Mouse (Mus musculus): ENCODE measurements at regions not wholly inside any gene's neighbourhood (a gene's known extent, or its start where the extent isn't known, plus 50 kb on each side); places are given as distances from the start of the nearest gene placed in this dataset.

DNA sequence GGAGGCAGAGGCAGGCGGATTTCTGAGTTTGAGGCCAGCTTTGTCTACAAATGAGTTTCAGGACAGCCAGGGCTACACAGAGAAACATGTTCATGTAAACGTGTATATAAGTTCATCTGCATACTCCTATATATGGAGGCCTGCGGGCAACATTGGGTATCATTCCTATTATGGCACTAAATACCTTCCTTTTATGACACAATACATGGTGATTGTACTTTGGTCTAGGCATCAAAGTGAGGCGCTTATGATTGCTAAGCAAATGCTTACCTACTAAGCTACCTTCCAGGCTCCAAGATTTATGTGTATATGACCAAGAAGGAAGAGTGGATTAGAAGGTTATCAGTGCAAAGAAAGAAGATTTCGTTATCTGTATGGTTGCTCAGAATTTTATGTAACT, 207.1 kb downstream of the 4933402N22Rik start:
- Histone ChIP-seq H3K36me3 (no peaks in the 10 kb centered on the region), H3K9me3 (no peaks in the 10 kb centered on the region), H3K4me1 (no peaks in the 10 kb centered on the region), H3K27ac (no peak overlapping the region), H3K27me3 (no peaks in the 10 kb centered on the region), H3K9ac (no peak overlapping the region), H3K4me2 (no peak overlapping the region), H3K4me3 (no peak overlapping the region)
- no peak for ATAC-seq (ENCODE audit: borderline replicate concordance, extremely low read depth, low FRiP score, low TSS enrichment)
- 87% methylated on average over 5 of the region's 5 CpGs for WGBS

DNA sequence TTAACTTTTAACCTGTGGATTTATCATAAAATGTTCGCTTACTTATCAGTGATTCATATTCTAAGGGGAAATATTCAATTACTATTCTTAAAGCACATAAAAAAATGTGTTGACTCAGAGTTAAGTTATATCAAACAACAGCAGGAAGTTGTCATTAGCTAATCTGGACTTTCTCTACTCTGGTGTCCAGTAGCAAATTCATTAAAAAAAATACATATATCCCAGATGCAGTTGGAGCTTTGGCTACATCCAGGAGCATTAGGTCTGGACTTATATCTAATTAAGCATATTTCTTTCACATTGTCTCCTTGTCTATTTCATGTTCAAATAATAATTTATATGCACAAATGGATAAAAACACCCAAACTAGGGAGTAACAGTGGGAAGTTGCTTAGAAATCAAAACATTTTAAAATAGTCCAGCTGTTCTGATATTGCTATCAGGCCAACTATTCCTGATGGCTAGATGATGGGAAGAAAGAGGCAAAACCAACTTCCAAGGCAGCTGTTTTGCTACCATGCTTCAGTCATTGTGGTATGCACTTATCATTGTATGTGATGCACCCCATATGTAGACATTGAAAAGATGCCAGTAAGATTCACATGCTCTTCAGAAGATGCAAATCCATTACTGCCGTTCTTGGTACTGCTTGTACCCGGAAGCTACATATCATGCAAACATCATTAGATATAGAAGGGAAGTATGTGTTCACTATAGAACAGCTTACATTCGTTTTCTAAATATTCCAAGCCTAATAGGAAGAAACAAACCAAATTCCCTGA, 209.8 kb downstream of the 4933402N22Rik start:
- Histone ChIP-seq H3K4me1 (no peaks in the 10 kb centered on the region), H3K9me3 (no peaks in the 10 kb centered on the region), H3K27ac (no peak overlapping the region; the same call in 1 of the 2 replicates), H3K27me3 (no peaks in the 10 kb centered on the region), H3K9ac (no peak overlapping the region), H3K36me3 (no peaks in the 10 kb centered on the region), H3K4me3 (no peak overlapping the region), H3K4me2 (no peak overlapping the region)
- 50% methylated on average over 4 of the region's 4 CpGs for WGBS
- ATAC-seq (ENCODE audit: borderline replicate concordance, extremely low read depth, low FRiP score, low TSS enrichment), result peak; percentile 80

DNA sequence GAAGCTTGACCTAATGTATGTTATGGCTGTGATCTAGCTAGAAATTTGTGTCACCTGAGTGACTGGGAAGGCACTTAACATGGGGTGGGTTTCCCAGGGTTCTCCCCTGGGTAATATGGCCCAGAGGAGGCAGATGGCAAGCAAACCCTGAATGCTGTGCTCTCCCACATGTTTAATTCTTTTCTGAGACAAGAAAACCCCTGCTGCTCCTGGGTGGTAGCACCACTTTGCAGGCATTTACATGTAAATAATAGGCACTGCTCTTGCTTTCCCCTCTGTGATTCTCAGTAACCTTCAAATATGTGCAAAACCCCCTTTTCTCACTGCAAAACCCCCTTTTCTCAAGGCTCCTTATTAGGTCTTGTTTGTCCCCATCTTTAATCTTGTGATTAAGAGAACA, 221.1 kb downstream of the 4933402N22Rik start:
- Histone ChIP-seq H3K4me2 (no peak overlapping the region), H3K9ac (no peak overlapping the region), H3K4me3 (no peak overlapping the region), H3K4me1 (no peaks in the 10 kb centered on the region), H3K36me3 (no peaks in the 10 kb centered on the region), H3K27ac (no peak overlapping the region), H3K27me3 (no peaks in the 10 kb centered on the region), H3K9me3 (no peaks in the 10 kb centered on the region)
- no peak for ATAC-seq (ENCODE audit: borderline replicate concordance, extremely low read depth, low FRiP score, low TSS enrichment)

DNA sequence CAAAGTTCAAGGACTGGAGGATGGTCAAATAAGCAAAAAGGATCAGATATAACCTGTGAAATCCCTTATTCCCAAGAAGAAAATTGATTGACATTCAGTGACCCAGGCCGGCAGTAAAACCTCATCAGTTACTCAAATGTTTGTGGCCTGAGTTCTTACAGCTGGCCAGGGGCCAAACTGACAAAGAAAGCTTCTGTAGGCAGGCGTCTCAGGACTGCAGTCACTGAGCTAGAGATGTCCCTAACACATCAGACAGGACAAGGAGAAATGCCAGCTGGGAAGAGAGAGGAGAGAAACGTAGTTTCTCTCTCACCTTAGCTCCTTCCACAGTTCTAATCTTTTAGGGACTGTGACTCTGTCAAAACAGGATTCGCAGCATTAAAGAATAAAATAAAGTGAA, 229.9 kb upstream of the Sema3d start:
- WGBS, result 18% methylated on average over 4 of the region's 4 CpGs
- Histone ChIP-seq H3K4me1 (no peaks in the 10 kb centered on the region), H3K4me2 (no peak overlapping the region), H3K27me3 (no peaks in the 10 kb centered on the region), H3K36me3 (no peaks in the 10 kb centered on the region), H3K4me3 (no peak overlapping the region), H3K27ac (no peak overlapping the region), H3K9ac (no peak overlapping the region), H3K9me3 (no peaks in the 10 kb centered on the region)
- no peak for ATAC-seq (ENCODE audit: borderline replicate concordance, extremely low read depth, low FRiP score, low TSS enrichment)

DNA sequence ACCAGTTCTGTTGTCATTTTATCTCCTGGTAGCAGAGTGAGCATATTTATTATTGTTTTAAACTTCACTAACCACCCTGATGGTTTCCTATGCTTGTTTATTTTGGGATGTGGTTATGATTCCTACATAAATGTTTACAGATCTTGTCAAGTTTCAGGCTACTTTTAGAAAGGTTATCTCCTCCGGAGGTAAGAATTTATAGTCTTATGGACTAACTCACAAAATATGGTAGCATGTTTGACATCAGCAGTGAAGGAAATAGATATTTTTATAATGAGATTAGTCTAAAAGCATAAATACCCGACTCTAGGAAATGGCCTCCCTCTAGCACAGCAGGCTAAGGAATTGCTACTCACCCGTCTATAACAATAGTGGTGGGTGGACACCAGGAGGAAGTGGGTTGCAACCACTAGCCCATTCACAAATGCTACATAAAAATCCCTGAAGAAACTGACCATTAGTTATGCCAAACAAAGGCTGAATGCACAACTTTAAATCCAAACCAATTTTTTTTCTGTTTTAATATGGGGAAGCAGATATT, 228.6 kb upstream of the Sema3d start:
- no peaks in the 10 kb centered on the region for H3K36me3 ChIP-seq
- H3K4me3 ChIP-seq, result no peak overlapping the region
- peak; percentile 23; the same call in 1 of the 2 replicates for ATAC-seq (ENCODE audit: borderline replicate concordance, extremely low read depth, low FRiP score, low TSS enrichment)
- H3K9ac ChIP-seq, result no peak overlapping the region
- WGBS, result 32% methylated on average over 3 of the region's 3 CpGs
- no peak overlapping the region for H3K4me2 ChIP-seq
- H3K27ac ChIP-seq, result no peak overlapping the region
- no peaks in the 10 kb centered on the region for H3K9me3 ChIP-seq
- H3K27me3 ChIP-seq, result no peaks in the 10 kb centered on the region
- H3K4me1 ChIP-seq, result no peaks in the 10 kb centered on the region

DNA sequence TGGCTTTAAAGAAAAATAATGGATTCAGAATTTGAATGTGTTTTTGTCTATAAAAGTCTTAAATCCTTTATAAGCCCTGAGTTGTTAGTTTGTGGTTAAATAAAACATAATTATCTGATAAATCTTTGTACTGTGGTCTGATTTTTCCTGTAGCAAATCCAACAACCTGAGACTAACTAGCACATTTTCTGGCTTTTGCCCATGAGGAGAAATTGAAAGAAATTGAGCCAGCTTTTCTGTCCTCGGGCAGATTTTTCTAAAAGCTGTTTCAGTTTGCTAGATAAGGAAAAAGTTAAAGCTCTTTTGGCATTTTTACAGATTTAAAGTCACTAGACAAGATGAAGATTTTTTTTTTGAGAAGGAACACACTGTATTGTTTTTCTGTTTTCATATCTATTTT, 191.5 kb upstream of the Sema3d start:
- Histone ChIP-seq H3K9ac (no peak overlapping the region), H3K4me2 (no peak overlapping the region), H3K27me3 (no peaks in the 10 kb centered on the region), H3K4me3 (no peak overlapping the region), H3K4me1 (no peaks in the 10 kb centered on the region), H3K27ac (no peak overlapping the region), H3K36me3 (no peaks in the 10 kb centered on the region), H3K9me3 (no peaks in the 10 kb centered on the region)
- no peak for ATAC-seq (ENCODE audit: borderline replicate concordance, extremely low read depth, low FRiP score, low TSS enrichment)
- 39% methylated on average over 1 of the region's 1 CpGs for WGBS

DNA sequence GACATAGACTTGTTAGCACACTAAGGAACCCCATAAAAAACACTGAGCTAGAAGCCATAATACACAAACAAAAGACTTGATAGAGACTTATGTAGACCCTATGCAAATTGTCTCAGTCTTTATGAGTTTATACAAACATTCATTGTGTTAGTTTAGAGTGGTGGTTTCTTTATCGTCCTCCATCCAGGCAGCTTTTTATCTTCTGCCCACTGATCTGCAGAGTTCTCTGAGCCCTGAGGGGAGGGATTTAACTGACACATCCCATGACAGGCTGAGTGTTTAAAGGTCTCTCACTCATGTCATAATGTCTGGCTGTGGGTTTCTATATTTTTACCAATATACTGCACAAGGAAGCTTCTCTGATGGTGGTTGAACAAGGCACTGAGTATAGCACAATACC, 175.7 kb upstream of the Sema3d start:
- 53% methylated on average over 1 of the region's 1 CpGs for WGBS
- no peak overlapping the region for H3K9ac ChIP-seq
- no peak for ATAC-seq (ENCODE audit: borderline replicate concordance, extremely low read depth, low FRiP score, low TSS enrichment)
- no peaks in the 10 kb centered on the region for H3K27me3 ChIP-seq
- H3K9me3 ChIP-seq, result no peaks in the 10 kb centered on the region
- no peak overlapping the region for H3K4me2 ChIP-seq
- no peaks in the 10 kb centered on the region for H3K4me1 ChIP-seq
- no peak overlapping the region for H3K4me3 ChIP-seq
- no peaks in the 10 kb centered on the region for H3K36me3 ChIP-seq
- H3K27ac ChIP-seq, result no peak overlapping the region

DNA sequence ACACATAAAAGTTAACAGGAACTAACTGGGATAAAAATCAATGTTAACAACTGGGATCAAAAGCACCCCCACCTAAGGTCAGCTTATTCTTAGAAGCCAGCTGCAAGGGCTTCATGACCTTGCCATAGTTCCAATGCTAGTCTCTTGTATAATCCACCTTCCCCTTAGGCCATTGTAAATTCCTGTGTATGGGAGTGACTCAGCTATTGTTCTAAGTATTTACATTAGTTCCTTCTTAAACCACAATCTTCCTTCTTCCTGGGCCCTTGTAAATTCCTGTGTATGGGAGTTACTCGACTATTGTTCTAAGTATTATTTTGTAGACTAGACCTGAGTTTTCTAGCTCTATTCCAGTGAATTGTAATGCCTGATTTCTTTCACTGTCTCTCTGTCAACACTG, 173.6 kb upstream of the Sema3d start:
- Histone ChIP-seq H3K27me3 (no peaks in the 10 kb centered on the region), H3K4me1 (no peaks in the 10 kb centered on the region), H3K27ac (no peak overlapping the region), H3K36me3 (no peaks in the 10 kb centered on the region), H3K9ac (no peak overlapping the region), H3K4me3 (no peak overlapping the region), H3K4me2 (no peak overlapping the region), H3K9me3 (no peaks in the 10 kb centered on the region)
- ATAC-seq (ENCODE audit: borderline replicate concordance, extremely low read depth, low FRiP score, low TSS enrichment), result no peak
- 67% methylated on average over 1 of the region's 1 CpGs for WGBS

DNA sequence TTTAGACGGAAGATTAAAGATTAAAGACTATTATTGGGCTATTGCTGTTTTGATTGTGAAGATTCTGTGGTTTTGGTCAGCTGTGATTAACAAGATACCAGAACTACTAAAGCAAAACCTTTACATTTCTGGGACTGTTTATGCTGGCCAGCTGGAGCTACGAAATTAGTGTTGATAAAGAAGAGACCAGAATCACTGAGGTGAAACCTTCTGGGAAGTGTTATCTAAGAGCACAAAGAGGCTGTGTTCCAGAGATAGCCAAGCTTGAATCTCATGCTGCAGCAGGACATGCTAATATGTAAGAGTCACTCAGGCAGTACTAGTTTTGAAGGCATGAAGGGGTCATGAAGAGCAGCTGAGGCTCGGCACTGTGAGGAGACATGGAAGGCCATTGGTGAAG, 169.7 kb upstream of the Sema3d start:
- H3K4me2 ChIP-seq, result no peak overlapping the region
- ATAC-seq (ENCODE audit: borderline replicate concordance, extremely low read depth, low FRiP score, low TSS enrichment), result no peak
- H3K4me1 ChIP-seq, result no peaks in the 10 kb centered on the region
- no peak overlapping the region for H3K9ac ChIP-seq
- H3K9me3 ChIP-seq, result no peaks in the 10 kb centered on the region
- H3K27ac ChIP-seq, result no peak overlapping the region
- H3K4me3 ChIP-seq, result no peak overlapping the region
- H3K36me3 ChIP-seq, result no peaks in the 10 kb centered on the region
- H3K27me3 ChIP-seq, result no peaks in the 10 kb centered on the region
- WGBS, result 71% methylated on average over 3 of the region's 3 CpGs

DNA sequence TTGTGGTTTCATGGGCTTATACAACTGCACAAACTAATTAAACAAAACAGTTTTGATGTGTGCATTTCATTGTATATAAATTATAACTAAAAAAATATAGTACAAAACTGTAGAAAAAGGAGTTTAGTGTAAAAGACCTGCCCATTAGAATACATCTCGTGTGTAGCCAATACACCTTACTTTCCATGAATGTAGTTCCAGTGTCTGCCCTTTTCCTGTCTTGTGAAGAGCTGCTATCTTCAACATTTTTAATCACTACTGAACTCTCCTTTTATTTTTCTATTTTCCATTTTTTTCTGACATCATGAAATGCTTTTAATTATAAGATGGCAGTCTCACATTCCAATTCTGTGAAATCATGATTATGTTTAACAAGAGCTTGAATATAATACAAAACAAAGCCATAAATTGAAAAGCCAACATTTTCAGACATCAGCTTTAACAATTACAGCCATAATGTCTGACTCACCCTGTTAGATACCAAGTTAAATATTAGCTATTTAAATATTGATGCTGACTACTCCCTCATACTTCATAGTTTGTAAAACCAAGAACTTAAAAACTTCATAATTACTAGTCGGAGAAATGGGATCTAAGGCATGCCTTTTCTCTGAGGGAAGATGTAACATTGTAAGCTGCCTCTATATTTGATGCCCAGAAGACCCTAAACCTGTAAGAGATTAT, 163.6 kb upstream of the Sema3d start:
- no peaks in the 10 kb centered on the region for H3K4me1 ChIP-seq
- no peak overlapping the region for H3K4me3 ChIP-seq
- ATAC-seq (ENCODE audit: borderline replicate concordance, extremely low read depth, low FRiP score, low TSS enrichment), result no peak
- no peak overlapping the region for H3K9ac ChIP-seq
- H3K9me3 ChIP-seq, result no peaks in the 10 kb centered on the region
- no peak overlapping the region for H3K27ac ChIP-seq
- no peak overlapping the region for H3K4me2 ChIP-seq
- 77% methylated on average over 2 of the region's 2 CpGs for WGBS
- H3K36me3 ChIP-seq, result no peaks in the 10 kb centered on the region
- no peaks in the 10 kb centered on the region for H3K27me3 ChIP-seq

DNA sequence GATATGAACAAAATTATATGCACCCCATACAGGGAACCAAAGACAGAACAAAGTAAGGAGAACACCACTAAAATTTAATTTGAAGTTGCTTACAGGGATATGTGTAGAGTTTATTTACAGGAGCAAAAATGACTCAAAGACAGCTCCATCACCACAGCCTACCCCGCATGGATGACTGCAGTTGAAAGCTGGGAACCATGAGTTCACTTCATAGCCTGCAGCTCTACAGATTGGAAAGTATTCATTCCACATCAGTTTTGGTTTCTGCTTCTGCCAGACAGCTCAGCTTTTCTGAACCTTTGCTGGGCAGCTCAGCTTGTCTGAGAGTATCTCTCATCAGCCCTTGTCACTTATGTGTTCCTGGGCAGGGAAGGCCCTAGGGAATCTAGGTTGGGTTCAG, 160.6 kb upstream of the Sema3d start:
- WGBS, result 93% methylated on average over 1 of the region's 1 CpGs
- no peaks in the 10 kb centered on the region for H3K27me3 ChIP-seq
- no peak overlapping the region for H3K27ac ChIP-seq
- no peak overlapping the region for H3K9ac ChIP-seq
- ATAC-seq (ENCODE audit: borderline replicate concordance, extremely low read depth, low FRiP score, low TSS enrichment), result no peak
- no peaks in the 10 kb centered on the region for H3K36me3 ChIP-seq
- no peak overlapping the region for H3K4me3 ChIP-seq
- H3K9me3 ChIP-seq, result no peaks in the 10 kb centered on the region
- no peak overlapping the region for H3K4me2 ChIP-seq
- H3K4me1 ChIP-seq, result no peaks in the 10 kb centered on the region

DNA sequence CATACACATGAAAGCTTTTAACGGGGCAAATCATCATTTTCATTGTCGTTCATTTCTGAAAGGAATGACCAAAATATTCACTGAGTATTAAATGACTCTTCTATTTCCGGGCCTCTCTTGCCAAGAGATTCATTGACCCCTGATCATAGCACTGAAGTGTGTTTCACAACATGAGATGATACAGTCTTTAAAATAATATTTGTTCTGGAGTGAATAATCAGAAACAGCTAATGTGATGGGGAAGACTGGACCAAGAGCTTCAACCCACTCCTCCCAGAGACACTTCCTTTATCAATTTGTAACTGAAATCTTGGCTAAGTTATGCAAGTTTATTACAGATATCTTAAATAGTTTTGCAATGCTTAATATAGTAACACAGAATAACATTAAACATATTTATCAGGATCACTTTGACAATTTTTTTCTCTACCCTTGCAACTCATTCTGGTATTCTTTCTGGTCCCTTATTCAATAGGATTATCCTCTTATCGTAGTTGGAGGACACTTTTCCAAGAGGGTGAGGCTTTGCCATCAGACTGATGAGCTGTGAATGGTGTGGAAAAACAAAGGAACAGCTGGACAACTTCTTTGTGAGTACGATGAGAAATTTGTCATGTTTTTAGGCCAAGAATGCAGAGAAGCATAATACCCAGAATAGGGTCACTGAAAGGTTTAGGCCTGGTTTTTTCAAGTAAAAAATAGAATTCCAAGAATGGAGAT, 149.6 kb upstream of the Sema3d start:
- Histone ChIP-seq H3K9me3 (no peaks in the 10 kb centered on the region), H3K4me3 (no peak overlapping the region), H3K4me2 (no peak overlapping the region), H3K27me3 (no peaks in the 10 kb centered on the region), H3K36me3 (no peaks in the 10 kb centered on the region), H3K4me1 (no peaks in the 10 kb centered on the region), H3K9ac (no peak overlapping the region), H3K27ac (no peak overlapping the region)
- WGBS, result 35% methylated on average over 5 of the region's 5 CpGs
- ATAC-seq (ENCODE audit: borderline replicate concordance, extremely low read depth, low FRiP score, low TSS enrichment), result peak; percentile 90; the same call in 1 of the 2 replicates

Measured in lung, embryonic 15.5 days (tissue).